Mouse (Mus musculus) inflammation-experienced regulatory T-cells, adult 6 months (primary cell): ENCODE measurements around the gene Ctsa. TPM values are rescaled to one million over a fixed set of nuclear protein-coding genes. Genes with fewer than 3 reads are reported as not detected.
"Not testable (repeated sequence)": the region's sequence is repeated elsewhere in the genome, so short reads cannot be mapped to it uniquely, and the experiment has no call there.

ENCODE experiments used
- ATAC-seq: one replicate; pipeline ENCODE4 v1.8.0; 2017
- polyA plus RNA-seq, 3 experiments: library from polyadenylated mRNA; unstranded; fragments of 100-300 nt; shearing (Covaris generic); gene quantifications; one replicate each; pipeline ENCODE4 v1.2.1; 2017

Ctsa gene
- polyA plus RNA-seq, 3 experiments from 2014 or later, result 206 to 247 (median 207) TPM

GRCm38 (mm10) chr2:164805332-164805718 lies 27.3 kb upstream of the Ctsa start:
- peak; percentile 11 for ATAC-seq

DNA sequence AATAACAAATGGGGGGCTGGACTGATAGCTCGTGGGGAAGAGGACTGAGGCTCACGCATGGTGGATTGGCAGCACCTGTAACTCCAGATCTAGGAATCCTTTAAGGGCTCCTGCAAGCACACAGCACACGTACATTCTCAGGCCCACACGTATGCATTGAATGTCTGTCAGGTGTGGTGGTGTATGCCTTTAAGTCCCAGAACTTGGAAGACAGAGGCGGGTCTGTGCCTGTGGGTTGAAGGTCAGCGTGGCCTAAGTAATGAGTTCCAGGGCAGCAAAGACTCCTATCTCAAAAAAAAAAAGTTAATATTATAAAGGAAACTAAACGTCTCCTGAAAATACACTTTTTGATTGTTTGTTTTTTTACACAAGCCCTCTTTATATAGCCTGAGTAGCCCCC lies 26.1 kb upstream of the Ctsa start:
- no peak for ATAC-seq

- ATAC-seq, result no peak
These were observed 19.1 kb upstream of the Ctsa start for GRCm38 (mm10) chr2:164813557-164813956.

DNA sequence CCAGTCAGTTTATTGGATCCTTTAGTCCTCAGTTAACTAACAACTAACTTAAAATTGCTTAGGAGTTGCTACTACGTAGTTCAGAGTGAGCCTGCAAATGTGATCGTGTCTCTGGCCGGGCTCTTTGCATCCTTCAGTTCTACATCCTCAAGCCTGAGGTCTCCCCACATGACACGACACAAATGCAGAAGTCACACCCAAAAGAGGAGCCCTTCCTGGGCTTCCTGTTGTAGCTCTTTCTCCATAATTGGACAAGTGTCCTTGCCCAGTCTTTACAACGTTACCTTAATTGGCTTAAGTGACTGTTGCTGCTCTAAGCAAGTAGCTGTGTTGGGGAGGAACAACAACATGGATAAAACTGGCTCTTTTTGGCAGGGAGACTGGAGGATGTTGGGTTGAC lies 17.3 kb upstream of the Ctsa start:
- ATAC-seq, result no peak

- no peak for ATAC-seq
These were observed 16.9 kb upstream of the Ctsa start for GRCm38 (mm10) chr2:164815821-164816220.

DNA sequence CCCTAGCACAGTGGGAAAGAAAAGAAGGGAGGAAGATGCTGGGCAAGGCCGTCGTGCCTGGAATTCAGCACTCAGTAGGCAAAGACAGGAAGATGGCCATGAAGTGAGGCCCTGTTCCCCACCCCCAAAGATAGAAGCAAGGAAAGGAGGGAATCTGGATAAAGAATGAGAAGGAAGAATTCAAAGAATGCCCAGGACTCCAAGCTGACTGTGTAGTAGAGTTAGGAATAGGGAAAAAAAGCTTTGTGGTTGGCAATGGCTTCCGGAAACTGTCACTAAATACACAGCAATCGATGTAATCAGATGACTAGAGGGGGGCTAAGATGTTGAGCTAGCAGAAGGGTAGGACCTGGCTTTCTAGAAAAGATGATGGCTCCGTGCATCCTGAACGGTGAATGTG lies 15.5 kb upstream of the Ctsa start:
- ATAC-seq, result no peak

DNA sequence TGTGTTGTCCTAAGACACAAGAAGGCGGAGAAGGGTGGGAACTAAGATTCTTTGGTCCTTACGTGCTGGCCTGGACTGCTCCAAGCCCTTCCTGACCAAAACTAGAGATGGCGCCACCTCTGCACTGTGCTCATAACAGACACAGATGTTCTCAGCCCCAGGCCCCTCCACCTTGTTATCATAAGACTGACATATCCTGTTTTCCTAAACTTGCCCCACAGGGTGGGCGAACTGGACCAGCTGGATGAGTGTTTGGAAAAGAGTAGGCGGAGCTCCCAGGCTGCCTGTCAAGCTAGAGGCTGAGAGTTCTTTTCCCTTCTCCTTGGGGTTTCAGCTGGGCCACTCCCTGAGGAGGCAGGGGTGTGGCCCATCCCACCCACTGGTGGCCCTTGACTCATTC lies 15.0 kb upstream of the Ctsa start:
- ATAC-seq, result no peak

- no peak for ATAC-seq
These were observed 11.6 kb upstream of the Ctsa start for GRCm38 (mm10) chr2:164821060-164821459.

DNA sequence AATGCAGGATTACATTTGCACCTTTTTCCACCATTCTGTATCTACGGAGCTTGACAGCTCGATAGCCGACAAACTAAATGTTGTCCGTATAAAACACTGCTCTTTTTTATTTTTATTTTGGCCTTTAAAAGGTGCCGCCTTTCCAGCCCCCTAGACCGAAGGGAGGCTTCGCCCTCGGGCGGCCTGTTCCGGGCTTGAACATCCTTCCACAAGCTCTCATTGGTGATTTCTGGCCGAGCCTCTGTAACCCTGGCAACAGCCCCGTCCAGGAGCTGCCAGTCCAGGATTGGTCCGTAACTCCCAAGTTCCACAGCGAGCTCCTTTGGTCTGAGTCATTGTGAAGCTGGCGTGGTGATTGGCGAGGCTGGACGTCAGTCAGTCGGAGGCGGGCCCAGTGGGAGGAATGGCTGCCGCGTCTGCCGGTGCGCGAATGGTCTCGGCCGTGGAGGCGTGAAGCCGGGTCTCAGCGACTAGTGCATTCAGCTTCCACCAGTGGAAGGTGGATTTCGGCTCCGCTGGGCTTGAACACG lies 10.0 kb upstream of the Ctsa start, which contains the start of gene Zswim1:
Zswim1 (plus strand) TSS at position 51 of the 530 bp plus-strand sequence.
- ATAC-seq, result peak; percentile 100

DNA sequence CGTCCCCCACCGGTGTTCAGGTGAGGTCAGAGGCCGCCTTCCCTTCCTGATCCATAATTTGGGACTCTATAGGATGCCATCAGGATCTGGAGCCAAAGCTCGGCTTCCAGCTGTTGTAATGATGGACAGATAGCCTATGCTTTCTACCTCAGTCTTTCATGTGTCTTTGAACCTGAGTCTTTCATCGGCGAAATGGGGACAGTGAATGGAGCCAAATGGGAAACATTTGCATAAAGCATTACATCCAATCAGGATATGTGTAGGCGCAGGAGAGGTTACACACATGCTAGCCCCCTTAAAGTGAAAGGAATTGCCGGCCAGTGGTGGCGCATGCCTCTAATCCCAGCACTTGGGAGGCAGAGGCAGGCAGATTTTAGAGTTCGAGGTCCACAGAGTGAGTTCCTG lies 9.5 kb upstream of the Ctsa start:
- ATAC-seq, result peak; percentile 6

- ATAC-seq, result no peak
These were observed 8.7 kb upstream of the Ctsa start for GRCm38 (mm10) chr2:164823969-164824368.

DNA sequence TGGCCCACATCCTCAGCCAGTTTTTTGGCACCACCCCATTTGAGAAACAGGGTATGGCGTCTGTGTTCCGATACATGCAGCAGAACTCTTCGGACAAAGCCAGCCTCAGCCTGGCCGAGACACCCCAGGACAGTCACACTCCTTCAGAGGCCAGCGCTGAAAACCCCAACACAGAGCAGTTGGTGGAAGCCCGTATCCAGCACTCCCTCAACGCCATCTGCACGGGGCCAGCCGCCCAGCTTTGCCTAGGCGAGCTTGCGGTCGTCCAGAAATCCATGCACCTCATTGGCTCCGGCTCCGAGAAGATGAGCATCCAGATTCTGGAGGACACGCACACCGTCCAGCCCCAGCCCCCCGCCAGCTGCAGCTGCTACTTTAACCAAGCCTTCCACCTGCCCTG lies 7.2 kb upstream of the Ctsa start:
- no peak for ATAC-seq

DNA sequence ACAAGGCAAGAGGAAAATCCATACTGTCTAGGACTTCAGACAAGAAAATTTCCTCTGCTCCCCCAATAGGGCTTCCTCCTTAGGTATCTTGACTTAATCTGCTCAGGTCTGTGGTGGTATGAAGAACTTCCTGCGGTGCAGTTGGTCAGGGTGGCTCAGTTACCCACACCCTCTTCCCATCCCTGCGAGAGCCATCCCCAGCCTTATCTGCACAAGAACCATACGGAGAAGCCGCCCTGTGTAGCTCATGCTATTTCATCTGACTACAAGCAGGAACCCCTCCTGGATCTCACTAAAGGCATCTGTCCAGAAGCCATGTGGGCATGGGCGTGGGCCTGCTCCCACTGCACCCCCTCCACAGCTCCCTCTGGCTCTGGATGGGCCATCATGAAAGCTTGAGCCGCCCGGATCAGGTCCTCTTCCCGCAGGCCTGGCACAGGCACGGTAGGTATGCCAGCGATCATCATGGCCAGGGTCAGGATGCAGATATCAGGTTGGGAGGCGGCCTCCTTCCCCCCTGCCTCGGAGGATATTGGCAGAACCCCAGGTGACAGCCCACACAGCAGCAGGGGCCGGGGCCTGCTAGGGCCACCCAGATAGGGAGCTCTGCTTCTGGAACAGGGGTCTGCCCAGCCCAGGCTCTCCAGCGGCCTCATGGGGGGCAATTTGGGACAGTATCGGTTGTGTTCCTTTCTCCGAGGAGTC lies 5.4 kb upstream of the Ctsa start:
- ATAC-seq, result no peak

DNA sequence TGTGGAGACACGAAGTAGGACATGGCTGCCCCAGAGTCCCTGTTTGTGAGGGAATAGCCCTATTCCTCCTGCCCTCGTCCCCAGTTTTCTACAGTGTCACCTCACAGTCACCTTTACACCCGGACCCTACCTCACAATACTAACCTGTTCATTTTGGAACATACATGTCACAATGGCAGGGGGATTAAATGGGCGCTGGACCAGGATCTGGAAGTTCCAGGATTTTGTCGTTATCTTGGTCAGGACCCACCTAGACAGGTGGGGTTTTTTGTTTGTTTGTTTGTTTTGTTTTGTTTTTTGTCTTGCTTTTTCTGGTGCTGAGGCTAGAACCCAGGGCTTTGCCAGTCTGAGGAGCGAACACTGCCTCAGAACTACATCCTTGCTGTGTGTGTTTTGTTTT lies 4.2 kb upstream of the Ctsa start, which contains the start of gene Spata25:
Spata25 (minus strand) TSS at position 101 of the 400 bp plus-strand sequence.
- ATAC-seq, result no peak

- ATAC-seq, result no peak
These were observed 3.6 kb upstream of the Ctsa start for GRCm38 (mm10) chr2:164829090-164829489.

DNA sequence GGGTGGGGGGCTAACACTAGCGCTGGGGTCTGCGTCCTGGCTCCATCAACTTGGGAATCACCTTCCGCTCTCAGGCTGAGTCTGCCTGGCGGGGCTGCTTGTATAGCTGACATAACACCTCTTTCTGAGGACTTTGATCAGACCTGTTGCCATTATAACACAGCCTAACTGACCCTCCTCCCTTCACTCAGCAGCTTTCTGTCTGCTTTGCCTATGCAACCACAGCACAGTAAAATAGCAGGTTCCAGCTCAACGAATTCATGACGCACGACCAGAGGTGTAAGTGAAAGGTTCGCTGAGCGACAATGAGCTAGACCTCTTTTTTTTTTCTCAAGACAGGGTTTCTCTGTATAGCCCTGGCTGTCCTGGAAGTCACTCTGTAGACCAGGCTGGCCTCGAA lies 1.6 kb upstream of the Ctsa start:
- no peak for ATAC-seq

DNA sequence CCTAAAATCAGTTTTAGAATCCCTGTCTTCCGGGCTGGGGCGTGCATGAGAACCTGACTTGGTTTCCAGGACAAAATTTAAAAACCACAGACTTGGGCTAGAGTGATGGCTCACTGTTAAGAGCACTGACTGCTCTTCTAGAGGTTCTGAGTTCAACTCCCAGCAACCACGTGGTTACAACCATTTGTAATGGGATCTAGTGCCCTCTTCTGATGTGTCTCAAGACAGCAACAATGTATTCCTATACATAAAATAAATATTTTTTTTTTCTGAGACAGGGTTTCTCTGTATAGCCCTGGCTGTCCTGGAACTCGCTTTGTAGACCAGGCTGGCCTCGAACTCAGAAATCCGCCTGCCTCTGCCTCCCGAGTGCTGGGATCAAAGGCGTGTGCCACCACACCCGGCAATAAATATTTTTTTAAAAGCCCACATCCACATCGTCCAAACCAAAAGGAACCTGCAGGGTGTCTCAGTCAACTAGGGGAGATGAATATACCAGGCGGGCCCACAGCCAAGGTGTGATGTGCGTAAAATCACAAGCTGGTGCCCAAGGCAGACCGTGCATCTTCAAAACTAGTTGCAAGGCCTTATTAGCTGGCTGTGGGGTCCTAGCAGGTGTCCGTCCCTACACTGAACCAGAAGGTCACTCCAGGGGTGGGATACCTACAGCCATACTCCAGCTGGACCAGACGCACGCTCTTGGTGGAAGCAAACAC lies 483 bp upstream of the Ctsa start:
- no peak for ATAC-seq

DNA sequence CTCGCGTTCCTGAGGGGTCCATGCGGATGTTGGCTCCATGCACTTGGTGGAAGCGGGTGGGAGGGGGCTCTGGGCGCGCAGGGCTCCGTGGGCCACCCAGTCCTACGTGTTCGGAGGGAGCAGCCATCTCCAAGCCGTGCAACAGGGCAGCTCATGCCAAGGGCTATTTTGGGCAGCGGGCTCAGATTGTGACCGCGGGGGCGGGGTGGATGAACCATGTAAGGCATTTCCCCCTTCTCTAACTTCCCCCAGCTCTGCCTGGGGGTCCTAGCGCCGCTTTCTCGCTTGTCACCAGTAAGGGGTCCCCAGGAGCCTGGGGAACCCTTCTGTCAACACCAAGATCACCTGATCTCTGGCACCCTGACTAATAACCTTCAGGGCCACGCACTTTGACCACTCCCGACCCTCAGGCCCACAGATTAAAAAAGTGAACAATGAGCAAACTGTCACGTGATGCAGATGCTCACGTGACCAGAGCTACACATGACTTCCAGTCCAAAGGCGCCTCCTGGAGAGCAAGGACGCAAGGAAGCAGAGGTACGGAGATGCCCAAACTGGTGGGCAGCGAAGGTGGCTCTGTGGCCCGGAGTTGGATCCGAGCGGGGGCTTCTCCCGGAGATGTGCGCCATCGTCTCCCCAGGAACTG lies 764 bp downstream of the Ctsa start, which contains the start of gene Neurl2:
Neurl2 (minus strand) TSS at position 143 of the 646 bp plus-strand sequence.
- peak; percentile 68 for ATAC-seq

GRCm38 (mm10) chr2:164834531-164834930 lies 1.9 kb downstream of the Ctsa start:
- no peak for ATAC-seq

GRCm38 (mm10) chr2:164835164-164835563 lies 2.5 kb downstream of the Ctsa start:
- ATAC-seq, result no peak

DNA sequence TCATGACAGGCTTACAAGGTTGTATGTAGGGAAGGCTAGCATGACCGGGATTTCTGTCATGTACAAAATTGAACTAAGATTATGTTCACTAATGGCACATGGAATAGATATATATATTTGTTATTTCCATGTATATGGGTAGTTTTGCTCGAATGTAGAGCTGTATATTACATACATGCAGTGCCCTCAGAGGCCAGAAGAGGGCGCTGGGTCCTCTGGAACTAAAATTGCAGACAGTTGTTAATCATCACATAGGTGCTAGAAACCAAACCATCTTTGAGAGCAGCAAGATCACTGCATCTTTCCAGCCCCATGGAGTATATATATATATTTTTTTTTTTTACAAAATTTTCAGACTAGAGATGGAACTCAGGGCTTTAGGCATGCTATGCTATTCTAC lies 13.1 kb downstream of the Ctsa start:
- no peak for ATAC-seq

DNA sequence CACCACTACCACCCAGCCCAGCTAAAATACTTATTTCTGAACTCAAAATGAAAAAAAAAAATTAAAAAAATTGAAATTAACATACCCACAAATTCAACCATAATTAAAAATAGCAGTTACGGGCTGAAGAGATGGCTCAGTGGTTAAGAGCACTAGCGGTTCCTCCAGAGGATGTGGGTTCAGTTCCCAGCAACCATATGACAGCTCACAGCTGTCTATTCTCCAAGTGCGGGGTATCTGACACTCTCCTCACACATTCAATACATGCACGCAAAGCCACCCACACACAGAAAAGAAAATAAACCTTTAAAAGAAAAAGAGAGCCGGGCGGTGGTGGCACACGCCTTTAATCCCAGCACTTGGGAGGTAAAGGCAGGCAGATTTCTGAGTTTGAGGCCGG lies 17.4 kb downstream of the Ctsa start:
- peak; percentile 97 for ATAC-seq

- ATAC-seq, result not testable (repeated sequence)
These were observed 22.9 kb downstream of the Ctsa start for GRCm38 (mm10) chr2:164855572-164855971.
